Mouse (Mus musculus): Measurements from ENCODE around the gene Snta1. TPM values are rescaled to one million over a fixed set of nuclear protein-coding genes. Genes with fewer than 3 reads are reported as not detected.

Gene Snta1
- polyA plus RNA-seq, 1 experiment from 2014 or later: 1.7 TPM

DNA sequence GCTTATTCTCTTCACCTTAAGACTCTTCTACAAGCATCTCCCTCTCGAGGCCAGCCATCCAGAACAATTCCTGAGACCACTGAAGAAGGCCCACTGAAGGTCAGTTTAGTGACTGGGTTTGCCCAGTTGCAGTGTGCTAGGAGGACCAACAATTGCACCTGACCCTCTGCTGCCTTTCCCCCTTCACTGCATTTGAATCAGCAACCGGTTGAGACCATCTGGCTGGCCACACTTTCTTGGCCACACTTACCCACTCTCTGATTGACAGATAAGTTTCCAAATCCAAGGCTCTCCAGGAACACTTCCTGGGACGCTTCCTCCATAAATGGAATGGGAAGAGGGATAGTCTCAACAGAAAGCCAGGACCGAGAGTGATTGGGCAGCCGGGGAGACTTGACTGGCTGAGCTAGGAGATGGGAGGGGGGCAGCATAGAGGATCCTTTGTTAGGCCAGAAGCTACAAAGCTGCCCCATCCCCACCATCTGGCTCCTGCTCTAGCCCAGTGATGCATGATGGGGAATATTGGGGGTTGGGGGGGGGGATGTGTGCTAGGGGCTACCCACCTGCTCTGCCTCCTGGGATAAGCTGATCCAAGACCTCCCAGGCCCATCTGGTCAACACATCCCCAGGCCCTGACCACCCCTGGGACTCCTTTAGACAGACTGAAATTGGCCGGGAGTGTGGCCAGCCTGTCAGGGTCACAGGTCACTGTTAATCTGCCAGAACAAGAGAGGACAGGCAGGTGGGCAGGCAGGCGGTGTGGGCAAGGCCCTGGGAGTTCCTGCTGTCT is 13.2 kb upstream of the Snta1 start:
- WGBS (ENCODE audit: insufficient replicate concordance): 52% methylated on average over 7 of the region's 7 CpGs
- Histone ChIP-seq H3K4me3 (replicated peaks) (no peak overlapping the region), H3K9me3 (replicated peaks) (no peaks in the 10 kb centered on the region), H3K4me1 (replicated peaks) (no peaks in the 10 kb centered on the region; the same call in 1 of the 2 replicates), H3K27ac (no peak overlapping the region), H3K27me3 (peaks cover 6% of the 10 kb centered on the region; the same call in 1 of the 2 replicates), H3K9ac (no peak overlapping the region), H3K4me2 (no peak overlapping the region), H3K36me3 (no peaks in the 10 kb centered on the region)
- ATAC-seq (ENCODE audit: low read depth): no peak
- no peak for DNase-seq

- DNase-seq (no peak), ATAC-seq (ENCODE audit: low read depth) (no peak)
- Histone ChIP-seq H3K4me1 (replicated peaks) (no peaks in the 10 kb centered on the region), H3K27ac (no peak overlapping the region), H3K4me3 (replicated peaks) (no peak overlapping the region), H3K27me3 (no peaks in the 10 kb centered on the region), H3K36me3 (no peaks in the 10 kb centered on the region), H3K9me3 (replicated peaks) (no peaks in the 10 kb centered on the region), H3K9ac (no peak overlapping the region), H3K4me2 (no peak overlapping the region)
- 81% methylated on average over 9 of the region's 9 CpGs for WGBS (ENCODE audit: insufficient replicate concordance)
These were observed 12.0 kb upstream of the Snta1 start for GRCm38 (mm10) chr2:154419631-154420515.

- Histone ChIP-seq H3K9ac (no peak overlapping the region), H3K4me3 (replicated peaks) (no peak overlapping the region), H3K4me2 (no peak overlapping the region), H3K27me3 (no peaks in the 10 kb centered on the region), H3K4me1 (replicated peaks) (no peaks in the 10 kb centered on the region), H3K9me3 (replicated peaks) (no peaks in the 10 kb centered on the region), H3K36me3 (no peaks in the 10 kb centered on the region), H3K27ac (no peak overlapping the region)
- DNase-seq (no peak), ATAC-seq (ENCODE audit: low read depth) (no peak)
- WGBS (ENCODE audit: insufficient replicate concordance): 68% methylated on average over 7 of the region's 7 CpGs
These were observed 10.1 kb upstream of the Snta1 start for GRCm38 (mm10) chr2:154418001-154418400.

GRCm38 (mm10) chr2:154417107-154417506 is 9.2 kb upstream of the Snta1 start:
- H3K27ac ChIP-seq: no peak overlapping the region
- H3K4me3 ChIP-seq (replicated peaks): no peak overlapping the region
- ATAC-seq (ENCODE audit: low read depth) (no peak), DNase-seq (peak; percentile 20)
- no peak overlapping the region for H3K9ac ChIP-seq
- no peaks in the 10 kb centered on the region for H3K27me3 ChIP-seq
- H3K4me2 ChIP-seq: no peak overlapping the region
- H3K9me3 ChIP-seq (replicated peaks): no peaks in the 10 kb centered on the region
- H3K36me3 ChIP-seq: no peaks in the 10 kb centered on the region
- WGBS (ENCODE audit: insufficient replicate concordance): 21% methylated on average over 3 of the region's 3 CpGs
- H3K4me1 ChIP-seq (replicated peaks): no peaks in the 10 kb centered on the region

DNA sequence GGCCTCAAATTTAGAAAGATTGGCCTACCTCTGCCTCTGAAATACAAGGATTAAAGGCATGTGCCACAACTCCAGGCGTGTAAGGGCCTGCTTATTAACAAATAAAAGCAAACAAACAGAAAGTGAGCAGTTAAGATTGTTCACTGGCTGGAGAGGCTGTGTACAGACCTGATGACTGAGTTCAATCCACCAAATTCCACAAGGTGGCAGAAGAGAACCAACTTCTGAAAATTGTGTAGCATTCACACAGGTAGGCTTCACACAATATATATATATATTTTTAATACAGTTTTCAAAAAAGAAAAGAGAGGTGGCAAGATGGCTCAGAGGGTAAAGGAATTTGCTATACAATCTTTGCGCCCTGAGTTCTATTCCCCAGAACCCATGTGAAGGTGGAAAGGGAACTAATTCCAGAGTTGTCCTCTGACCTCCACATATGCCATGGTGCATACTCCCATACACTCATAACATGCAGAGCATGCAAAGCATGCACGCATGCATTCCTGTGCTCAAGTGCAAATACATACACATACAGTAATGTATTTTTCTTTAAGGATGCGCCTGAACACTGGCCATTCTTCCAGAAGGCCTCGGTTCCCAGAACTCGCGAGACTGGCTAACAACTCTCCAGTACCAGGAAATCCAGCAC is 4.2 kb upstream of the Snta1 start:
- Histone ChIP-seq H3K4me1 (replicated peaks) (peaks cover 11% of the 10 kb centered on the region), H3K9ac (no peak overlapping the region), H3K36me3 (no peaks in the 10 kb centered on the region), H3K4me3 (replicated peaks) (no peak overlapping the region), H3K27me3 (peaks cover 30% of the 10 kb centered on the region), H3K9me3 (replicated peaks) (no peaks in the 10 kb centered on the region), H3K27ac (no peak overlapping the region), H3K4me2 (no peak overlapping the region)
- WGBS (ENCODE audit: insufficient replicate concordance): 55% methylated on average over 7 of the region's 7 CpGs
- no peak for ATAC-seq (ENCODE audit: low read depth)
- DNase-seq: no peak

GRCm38 (mm10) chr2:154410355-154410754 is 2.5 kb upstream of the Snta1 start:
- Histone ChIP-seq H3K4me3 (replicated peaks) (no peak overlapping the region), H3K4me2 (no peak overlapping the region), H3K36me3 (no peaks in the 10 kb centered on the region), H3K4me1 (replicated peaks) (peaks cover 13% of the 10 kb centered on the region), H3K9ac (no peak overlapping the region), H3K27ac (no peak overlapping the region), H3K27me3 (peaks cover 47% of the 10 kb centered on the region), H3K9me3 (replicated peaks) (no peaks in the 10 kb centered on the region)
- 44% methylated on average over 2 of the region's 2 CpGs for WGBS (ENCODE audit: insufficient replicate concordance)
- ATAC-seq (ENCODE audit: low read depth): no peak
- DNase-seq: no peak

DNA sequence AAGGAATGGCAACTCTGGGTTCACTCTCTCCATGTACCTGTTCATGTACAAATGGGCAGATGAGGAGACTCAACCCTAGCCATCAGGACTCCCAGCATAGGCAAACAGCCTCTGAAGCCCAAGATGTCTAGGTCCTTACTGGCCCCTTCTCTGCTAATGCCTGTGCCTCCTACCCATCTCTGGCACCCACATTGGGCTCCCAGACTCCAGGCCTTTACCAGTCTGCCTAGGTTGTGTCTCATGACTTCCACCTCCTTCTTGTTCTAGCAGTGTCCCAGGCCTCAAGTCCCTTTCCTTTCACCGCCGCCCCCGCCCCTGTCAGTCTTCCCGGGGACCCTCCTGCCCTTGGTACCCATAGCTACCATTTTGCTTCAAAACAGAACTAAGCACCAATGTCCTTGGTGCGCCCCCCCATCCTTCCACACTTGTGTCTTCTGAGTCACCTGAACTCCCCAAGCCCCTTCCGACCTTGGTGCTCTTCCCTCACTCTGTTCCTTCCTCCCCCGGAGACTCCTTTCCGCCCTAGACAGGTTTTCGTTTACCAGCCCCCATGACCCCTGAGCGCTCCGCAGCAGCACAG is 746 bp downstream of the Snta1 start:
- Histone ChIP-seq H3K4me1 (replicated peaks) (peaks cover 16% of the 10 kb centered on the region), H3K9ac (peak overlapping the region; percentile 72), H3K27me3 (peaks cover 51% of the 10 kb centered on the region), H3K36me3 (no peaks in the 10 kb centered on the region), H3K4me2 (peak overlapping the region; percentile 87), H3K4me3 (replicated peaks) (peak overlapping the region; percentile 67), H3K9me3 (replicated peaks) (no peaks in the 10 kb centered on the region), H3K27ac (no peak overlapping the region)
- DNase-seq: no peak
- ATAC-seq (ENCODE audit: low read depth): no peak
- WGBS (ENCODE audit: insufficient replicate concordance): 31% methylated on average over 11 of the region's 11 CpGs

GRCm38 (mm10) chr2:154405447-154405994 is 2.4 kb downstream of the Snta1 start:
- no peak overlapping the region for H3K9ac ChIP-seq
- H3K9me3 ChIP-seq (replicated peaks): no peaks in the 10 kb centered on the region
- H3K4me1 ChIP-seq (replicated peaks): peaks cover 16% of the 10 kb centered on the region
- ATAC-seq (ENCODE audit: low read depth) (no peak), DNase-seq (no peak)
- no peak overlapping the region for H3K4me3 ChIP-seq (replicated peaks)
- no peak overlapping the region for H3K27ac ChIP-seq
- no peak overlapping the region for H3K4me2 ChIP-seq
- H3K36me3 ChIP-seq: no peaks in the 10 kb centered on the region
- peaks cover 48% of the 10 kb centered on the region for H3K27me3 ChIP-seq
- WGBS (ENCODE audit: insufficient replicate concordance): 59% methylated on average over 5 of the region's 5 CpGs

- Histone ChIP-seq H3K27me3 (peaks cover 28% of the 10 kb centered on the region), H3K36me3 (no peaks in the 10 kb centered on the region), H3K4me3 (replicated peaks) (no peak overlapping the region), H3K27ac (no peak overlapping the region), H3K4me1 (replicated peaks) (peaks cover 12% of the 10 kb centered on the region), H3K4me2 (no peak overlapping the region), H3K9me3 (replicated peaks) (no peaks in the 10 kb centered on the region), H3K9ac (no peak overlapping the region)
- ATAC-seq (ENCODE audit: low read depth): peak; percentile 35; the same call in 1 of the 2 replicates
- DNase-seq: no peak
- WGBS (ENCODE audit: insufficient replicate concordance): 43% methylated on average over 7 of the region's 7 CpGs
These were observed 5.1 kb downstream of the Snta1 start for GRCm38 (mm10) chr2:154402811-154403210.

GRCm38 (mm10) chr2:154401976-154402375 is 5.9 kb downstream of the Snta1 start:
- peaks cover 20% of the 10 kb centered on the region for H3K27me3 ChIP-seq
- H3K9me3 ChIP-seq (replicated peaks): no peaks in the 10 kb centered on the region
- no peaks in the 10 kb centered on the region for H3K36me3 ChIP-seq
- no peak overlapping the region for H3K4me2 ChIP-seq
- H3K4me1 ChIP-seq (replicated peaks): peaks cover 4% of the 10 kb centered on the region
- H3K27ac ChIP-seq: no peak overlapping the region
- WGBS (ENCODE audit: insufficient replicate concordance): 8% methylated on average over 1 of the region's 1 CpGs
- DNase-seq: no peak
- no peak overlapping the region for H3K9ac ChIP-seq
- no peak overlapping the region for H3K4me3 ChIP-seq (replicated peaks)
- no peak for ATAC-seq (ENCODE audit: low read depth)

Measured in liver, embryonic 13.5 days (tissue).